Mouse (Mus musculus): ENCODE data around the gene Trmo. TPM values are rescaled to one million over a fixed set of nuclear protein-coding genes. Genes with fewer than 3 reads are reported as not detected.

Gene Trmo
- total RNA-seq, 2 experiments from 2014 or later, result 7.4 to 7.8 TPM

DNA sequence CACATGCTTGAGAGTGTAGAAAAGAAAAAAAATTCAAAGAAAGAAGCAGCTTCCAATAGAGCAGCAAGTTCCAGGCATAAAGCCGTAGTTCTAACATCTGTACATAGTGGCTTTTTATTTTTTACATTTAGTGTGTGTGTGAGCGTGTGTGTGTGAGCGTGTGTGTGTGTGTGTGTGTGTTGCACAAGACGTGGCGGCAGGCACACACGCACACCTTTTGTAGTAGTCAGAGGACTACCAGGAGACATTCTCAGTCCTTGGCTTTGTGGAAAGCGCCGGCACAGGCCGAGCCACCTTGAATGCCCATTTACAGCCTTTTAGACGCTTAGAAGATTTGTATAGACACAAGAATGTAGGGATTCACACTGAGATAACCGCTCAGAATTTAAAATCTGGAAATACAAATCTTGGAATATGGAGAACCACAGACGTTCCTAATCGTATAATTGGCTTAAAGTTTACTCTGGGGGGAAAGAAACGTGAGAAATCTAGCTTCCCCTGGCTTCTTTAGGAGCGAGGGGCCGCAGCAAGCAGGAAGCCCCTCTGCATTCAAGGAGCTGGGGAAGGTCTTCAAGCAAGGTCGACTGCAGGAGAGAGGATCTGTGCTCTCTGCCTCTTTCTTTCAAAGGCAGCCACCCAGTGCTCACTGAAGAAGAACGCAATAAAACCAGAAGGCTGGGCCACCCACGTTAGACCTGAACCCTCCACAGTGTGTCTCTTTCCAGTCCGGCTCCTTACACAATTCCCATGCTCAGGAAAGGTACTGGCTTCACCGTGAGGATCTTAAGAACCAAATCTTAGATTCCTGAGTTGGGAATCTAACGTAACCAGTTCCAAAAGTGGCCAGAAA is 47.2 kb downstream of the Trmo start:
- DNase-seq (ENCODE audit: low spot score in 2 of 2), result no peak

DNA sequence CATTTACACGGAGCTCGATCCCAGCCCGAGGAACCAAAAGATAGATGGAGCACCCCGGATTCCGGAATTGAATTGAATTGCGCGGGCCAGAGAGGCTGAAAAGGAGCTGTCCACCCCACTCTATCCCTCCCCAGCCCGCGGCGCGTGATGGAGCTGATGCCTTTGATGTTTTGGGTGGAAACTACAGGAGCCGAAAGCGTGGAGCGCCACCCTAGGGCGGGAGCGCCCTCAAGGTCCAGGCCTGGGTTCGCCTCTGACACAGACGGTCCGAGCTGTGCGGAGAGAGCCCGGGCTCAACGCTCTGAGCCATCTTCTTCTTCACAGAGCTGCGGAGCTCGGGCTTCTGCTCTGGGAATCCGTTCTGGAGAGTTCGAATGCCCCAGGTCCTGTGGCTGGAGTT is 49.7 kb downstream of the Trmo start:
- DNase-seq (ENCODE audit: low spot score in 2 of 2), result no peak

DNA sequence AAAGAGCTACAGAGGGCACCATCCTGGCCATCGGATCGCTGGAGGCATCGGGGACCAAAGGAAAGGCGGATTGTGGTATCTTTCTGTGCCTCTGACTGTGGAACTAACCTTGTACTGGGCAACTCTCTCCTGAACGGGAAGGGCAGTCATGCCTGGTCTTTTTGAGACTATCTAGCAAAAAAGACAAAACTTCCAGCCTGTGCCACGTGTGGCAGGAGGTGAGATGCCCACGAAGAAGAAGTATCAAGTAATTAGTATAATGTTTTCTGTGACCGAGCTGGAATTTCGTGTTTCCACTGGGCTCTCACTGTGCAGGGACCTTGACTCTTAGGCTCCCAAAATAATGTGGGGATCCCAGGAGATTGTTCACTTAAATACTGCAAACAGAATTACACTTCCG is 50.2 kb downstream of the Trmo start:
- no peak for DNase-seq (ENCODE audit: low spot score in 2 of 2)

DNA sequence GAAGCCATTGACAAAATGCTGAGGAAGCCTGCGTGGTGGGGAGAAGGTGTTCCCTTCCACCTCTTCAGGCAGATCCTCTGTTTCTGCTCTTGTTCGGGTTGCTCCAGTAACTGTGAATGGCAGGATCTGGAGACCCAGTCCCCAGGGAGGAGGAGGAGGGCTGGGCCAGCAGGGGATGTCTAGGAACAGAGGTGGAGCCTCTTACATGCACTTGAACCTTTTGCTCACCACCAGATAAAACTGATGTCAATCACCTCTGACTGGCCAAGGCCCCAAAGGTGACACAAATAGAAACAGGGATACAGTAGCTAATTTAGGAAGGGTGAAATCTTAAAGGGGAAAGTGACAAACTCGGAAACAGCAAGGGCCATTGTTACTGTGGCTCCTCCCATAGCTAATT is 51.2 kb downstream of the Trmo start:
- no peak for DNase-seq (ENCODE audit: low spot score in 2 of 2)

DNA sequence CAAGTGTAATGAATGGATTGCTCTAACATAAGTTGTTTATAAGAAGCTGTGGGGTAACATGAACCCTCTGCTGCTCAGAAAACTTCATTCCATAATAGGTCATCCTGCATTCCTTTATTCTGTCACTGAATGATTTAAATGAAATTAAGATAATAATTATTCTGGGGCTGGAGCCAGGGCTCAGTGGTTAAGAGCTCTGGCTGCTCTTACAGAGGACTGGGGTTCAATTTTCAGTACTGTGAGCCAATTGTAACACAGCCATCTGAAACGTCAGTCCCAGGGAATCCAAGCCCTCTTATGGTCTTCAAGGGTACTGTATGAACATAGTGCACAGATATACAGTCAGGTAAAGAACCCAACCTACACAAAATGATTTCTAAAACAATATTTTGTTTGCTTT is 53.4 kb downstream of the Trmo start:
- DNase-seq (ENCODE audit: low spot score in 2 of 2), result no peak

DNA sequence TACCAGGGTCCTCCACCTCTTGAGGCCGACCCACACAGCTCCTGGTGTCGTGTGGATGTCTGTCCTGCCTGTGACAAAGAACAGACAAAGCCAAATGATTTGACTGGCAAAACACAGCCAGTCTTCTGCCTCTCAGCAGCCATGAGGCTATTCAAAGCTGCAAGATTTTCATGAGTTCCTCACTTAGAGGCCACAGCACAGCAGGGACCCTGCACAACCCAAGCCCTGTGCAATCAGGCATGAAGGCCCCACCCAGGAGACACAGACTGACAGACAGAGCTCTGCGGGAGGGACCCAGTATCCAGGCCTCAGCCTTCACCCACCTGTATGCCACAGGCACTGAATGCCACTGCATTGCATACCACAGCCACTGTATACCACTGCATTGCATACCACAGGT is 60.3 kb downstream of the Trmo start:
- DNase-seq (ENCODE audit: low spot score in 2 of 2), result no peak

Other genes with a start within 250 kb of the Trmo start
- gene Xpa, start 193.1 kb downstream of the Trmo start, total RNA-seq (2021), result 10 to 100 TPM; 32.8 to 39.2 TPM
- gene Foxe1, start 45.8 kb downstream of the Trmo start, total RNA-seq (2021), result not detected
- 10 to 100 TPM in 1 of 2 experiments, 1 to 10 TPM in 1; 7.3 to 17.9 TPM for gene Hemgn, start 24.1 kb upstream of the Trmo start, total RNA-seq (2021)
- 100 to 1,000 TPM; 185 to 204 TPM for gene Anp32b, start 61.5 kb upstream of the Trmo start, total RNA-seq (2021)
- gene Nans, start 99.8 kb upstream of the Trmo start, total RNA-seq (2021), result 10 to 100 TPM; 51.0 to 51.3 TPM
- 1 to 10 TPM; 7.2 to 7.5 TPM for gene Trim14, start 146.7 kb upstream of the Trmo start, total RNA-seq (2021)
- 1 to 10 TPM; 5.1 to 7.0 TPM for gene Coro2a, start 212.8 kb upstream of the Trmo start, total RNA-seq (2021)